Mouse (Mus musculus) stomach, postnatal 0 days (tissue): ENCODE measurements around the gene Slc24a4. TPM values are rescaled to one million over a fixed set of nuclear protein-coding genes. Genes with fewer than 3 reads are reported as not detected.

Experiments used
- ATAC-seq: fragments of 200-750 bp; cut with Nextera tagmentation; 2 replicates; pipeline ENCODE4 v1.8.0; 2017; ENCODE audit not compliant: low FRiP score, low TSS enrichment
- DNase-seq: peaks from one replicate; pipeline ENCODE4 v3.0.0-alpha.2; 2016; ENCODE audit warnings: low spot score
- H3K27ac ChIP-seq: fragments of 300-500 bp; sonication (generic); replicated peaks from 2 replicates; pipeline ENCODE4 v1.5.1; 2014; ENCODE audit warnings: mild to moderate bottlenecking, control low read depth
- H3K27me3 ChIP-seq: fragments of 300-500 bp; sonication (generic); 2 replicates; pipeline ENCODE4 v1.6.1; 2014; ENCODE audit warnings: low read length; ENCODE audit not compliant: control insufficient read depth, insufficient read depth
- H3K36me3 ChIP-seq: fragments of 300-500 bp; sonication (generic); 2 replicates; pipeline ENCODE4 v1.6.1; 2014; ENCODE audit warnings: low read length, mixed read lengths; ENCODE audit not compliant: control insufficient read depth, insufficient read depth
- H3K4me1 ChIP-seq: fragments of 300-500 bp; sonication (generic); replicated peaks from 2 replicates; pipeline ENCODE4 v1.6.1; 2014; ENCODE audit warnings: antibody characterized with exemption; ENCODE audit not compliant: control insufficient read depth, insufficient read depth
- H3K4me2 ChIP-seq: fragments of 300-500 bp; sonication (generic); replicated peaks from 2 replicates; pipeline ENCODE4 v1.6.1; 2014; ENCODE audit warnings: low read depth, mild to moderate bottlenecking, control low read depth, moderate library complexity
- H3K4me3 ChIP-seq: fragments of 300-500 bp; sonication (generic); 2 replicates; pipeline ENCODE4 v1.5.1; 2014; ENCODE audit warnings: low read depth, low read length, control low read depth
- H3K9ac ChIP-seq: fragments of 300-500 bp; sonication (generic); 2 replicates; pipeline ENCODE4 v1.6.1; 2014; ENCODE audit warnings: mild to moderate bottlenecking, low read length, control low read depth, mixed read lengths
- H3K9me3 ChIP-seq: fragments of 300-500 bp; sonication (generic); 2 replicates; pipeline ENCODE4 v1.6.1; 2016; ENCODE audit warnings: low read length; ENCODE audit not compliant: control insufficient read depth
- CTCF ChIP-seq: IDR thresholded peaks from 2 replicates; pipeline ENCODE4 v1.5.1; 2016; ENCODE audit warnings: antibody characterized with exemption, low read depth, mild to moderate bottlenecking, moderate library complexity
- EP300 ChIP-seq: optimal IDR thresholded peaks from 2 replicates; pipeline ENCODE3; 2016; ENCODE audit warnings: antibody characterized with exemption
- WGBS: fragments of 180-500 bp; shearing (Covaris S2); extraction: QIAGEN DNeasy Blood & Tissue Kit; methylation state at CpG from one replicate; pipeline ENCODE4 v1.1.7; 2014; 5-methylcytosine and 5-hydroxymethylcytosine counted together
- polyA plus RNA-seq: library from polyadenylated mRNA; unstranded; fragments of >200 nt; fragmentation: Nextera tagmentation; extraction: Ambion mirVana; gene quantifications from 2 replicates; pipeline ENCODE4 v1.2.1, GENCODE M21; 2015

The Slc24a4 gene
- polyA plus RNA-seq, 1 experiment from 2014 or later: 0.28 TPM

DNA sequence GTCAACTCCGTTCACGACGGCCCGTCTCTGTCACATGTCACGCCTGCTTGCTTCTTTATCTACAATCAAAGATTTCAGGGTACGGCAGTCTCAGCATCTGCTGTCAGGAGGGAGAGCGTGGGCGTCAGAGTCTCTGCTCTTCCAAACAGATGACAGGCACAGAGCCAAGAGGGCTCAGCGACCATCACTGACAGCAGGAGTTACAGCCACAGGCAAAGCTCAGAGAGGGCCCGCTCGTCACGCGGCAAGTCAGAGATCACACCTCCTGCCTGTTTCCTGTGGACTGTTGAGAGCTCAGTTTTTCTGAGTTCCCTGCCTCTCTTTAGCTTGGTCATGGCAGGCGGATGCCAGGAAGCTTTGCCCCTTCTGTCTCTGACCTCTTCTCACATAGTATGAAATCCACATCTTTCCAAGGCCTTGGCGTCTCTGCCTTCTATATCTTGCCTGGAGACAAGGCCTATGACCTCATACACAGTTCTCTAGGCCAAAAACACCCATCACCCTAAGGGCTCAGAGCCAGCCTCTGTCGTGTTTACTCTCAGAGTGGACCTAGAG is 180.0 kb downstream of the Slc24a4 start:
- ATAC-seq (peak; percentile 49), DNase-seq (no peak)
- Histone ChIP-seq H3K27me3 (no peaks in the 10 kb centered on the region), H3K9ac (no peak overlapping the region), H3K4me3 (no peak overlapping the region), H3K36me3 (peaks cover 2% of the 10 kb centered on the region; the same call in 1 of the 2 replicates), H3K4me1 (peaks cover 4% of the 10 kb centered on the region; the same call in 1 of the 2 replicates), H3K9me3 (no peaks in the 10 kb centered on the region), H3K27ac (peak overlapping the region; percentile 45; the same call in 1 of the 2 replicates), H3K4me2 (no peak overlapping the region)
- 41% methylated on average over 16 of the region's 16 CpGs for WGBS
- TF ChIP-seq EP300 (no peak), CTCF (no peak)

DNA sequence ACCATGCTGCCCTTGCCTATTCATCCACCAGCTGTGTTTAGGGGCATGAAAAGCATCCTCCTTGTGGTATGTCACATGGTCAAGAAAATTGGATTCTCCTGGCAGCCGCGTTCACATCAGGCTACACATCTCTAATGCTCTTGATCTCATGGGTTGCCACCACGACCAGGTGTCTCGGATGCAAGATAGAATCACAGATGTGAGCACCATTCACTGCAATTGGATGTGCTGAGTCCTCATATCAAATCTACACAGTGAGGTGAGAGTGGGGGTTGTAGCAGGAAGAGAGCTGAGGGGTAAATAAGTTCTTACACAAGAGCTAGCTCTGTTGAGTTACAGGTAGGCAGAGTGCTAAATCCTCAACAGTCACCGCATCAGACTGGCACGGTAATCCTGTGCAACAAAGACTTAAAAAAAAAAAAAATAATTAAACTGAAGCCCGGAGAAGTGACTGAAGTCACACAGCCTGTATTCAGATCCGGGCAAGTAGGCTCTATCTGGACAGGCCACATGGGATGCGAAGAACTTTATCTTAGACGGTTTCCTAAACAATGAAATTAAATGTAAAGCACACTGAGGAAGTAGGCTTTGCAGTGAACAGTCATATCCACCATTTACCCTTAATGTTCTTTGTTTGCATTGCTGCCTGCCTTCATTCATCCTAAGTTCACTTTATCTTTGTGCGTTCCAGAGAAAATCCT is 180.7 kb downstream of the Slc24a4 start:
- peaks cover 2% of the 10 kb centered on the region; the same call in 1 of the 2 replicates for H3K36me3 ChIP-seq
- no peak for TF ChIP-seq EP300

DNA sequence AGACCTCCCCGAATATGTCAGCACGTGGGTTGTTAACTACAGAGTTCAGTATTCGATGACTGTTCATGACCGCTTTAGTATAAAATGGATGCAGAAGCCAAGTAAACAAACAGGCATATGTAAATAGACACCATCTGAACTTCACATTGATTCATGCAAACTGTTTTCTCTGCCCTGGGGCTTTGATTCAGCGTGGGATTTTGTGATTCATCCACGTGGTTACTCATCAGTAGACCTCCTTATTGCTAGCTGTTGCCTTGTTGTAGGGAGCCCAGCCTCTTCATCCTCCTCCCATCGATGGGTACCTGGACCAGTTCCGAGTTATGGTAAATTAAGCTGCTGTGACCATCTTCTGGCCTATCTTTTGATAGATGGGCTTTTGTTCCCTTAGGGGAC is 181.3 kb downstream of the Slc24a4 start:
- Histone ChIP-seq H3K9me3 (no peaks in the 10 kb centered on the region), H3K36me3 (peaks cover 2% of the 10 kb centered on the region; the same call in 1 of the 2 replicates), H3K27me3 (no peaks in the 10 kb centered on the region), H3K4me1 (peaks cover 2% of the 10 kb centered on the region; the same call in 1 of the 2 replicates), H3K4me3 (no peak overlapping the region), H3K4me2 (no peak overlapping the region), H3K27ac (no peak overlapping the region), H3K9ac (no peak overlapping the region)
- TF ChIP-seq CTCF (no peak), EP300 (no peak)
- 67% methylated on average over 8 of the region's 8 CpGs for WGBS
- ATAC-seq (no peak), DNase-seq (no peak)

More for the DNA sequence above, 180.7 kb downstream of the Slc24a4 start:
- Histone ChIP-seq H3K9me3 (no peaks in the 10 kb centered on the region), H3K27me3 (no peaks in the 10 kb centered on the region), H3K4me1 (peaks cover 2% of the 10 kb centered on the region; the same call in 1 of the 2 replicates), H3K27ac (no peak overlapping the region), H3K9ac (no peak overlapping the region), H3K4me3 (no peak overlapping the region), H3K4me2 (no peak overlapping the region)
- WGBS: 83% methylated on average over 11 of the region's 11 CpGs
- DNase-seq (no peak), ATAC-seq (no peak)

DNA sequence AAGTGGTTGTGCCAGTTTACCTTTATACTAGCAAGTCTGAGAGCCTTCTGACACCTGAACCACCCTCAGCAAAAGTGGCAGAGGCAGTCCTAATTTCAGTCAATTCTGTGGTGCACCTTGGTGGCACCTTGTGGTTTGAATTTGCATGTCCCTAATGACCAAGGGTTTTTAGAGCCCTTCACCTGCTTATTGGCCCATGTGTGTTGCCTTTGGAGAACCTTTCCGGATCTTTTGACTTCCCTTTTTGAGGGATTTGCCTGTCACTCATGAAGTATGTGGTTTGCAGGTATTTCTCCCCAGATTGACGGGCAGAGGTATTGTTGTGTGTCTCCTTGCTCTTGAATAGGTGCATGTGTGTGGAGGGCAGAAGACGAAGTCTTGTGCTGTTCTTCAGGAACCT is 181.7 kb downstream of the Slc24a4 start:
- H3K4me1 ChIP-seq: peaks cover 2% of the 10 kb centered on the region; the same call in 1 of the 2 replicates
- TF ChIP-seq EP300 (no peak), CTCF (no peak)
- no peak overlapping the region for H3K27ac ChIP-seq
- DNase-seq (no peak), ATAC-seq (no peak)
- 90% methylated on average over 3 of the region's 3 CpGs for WGBS
- H3K4me3 ChIP-seq: no peak overlapping the region
- H3K9ac ChIP-seq: no peak overlapping the region
- no peaks in the 10 kb centered on the region for H3K9me3 ChIP-seq
- H3K27me3 ChIP-seq: no peaks in the 10 kb centered on the region
- peaks cover 2% of the 10 kb centered on the region; the same call in 1 of the 2 replicates for H3K36me3 ChIP-seq
- no peak overlapping the region for H3K4me2 ChIP-seq

DNA sequence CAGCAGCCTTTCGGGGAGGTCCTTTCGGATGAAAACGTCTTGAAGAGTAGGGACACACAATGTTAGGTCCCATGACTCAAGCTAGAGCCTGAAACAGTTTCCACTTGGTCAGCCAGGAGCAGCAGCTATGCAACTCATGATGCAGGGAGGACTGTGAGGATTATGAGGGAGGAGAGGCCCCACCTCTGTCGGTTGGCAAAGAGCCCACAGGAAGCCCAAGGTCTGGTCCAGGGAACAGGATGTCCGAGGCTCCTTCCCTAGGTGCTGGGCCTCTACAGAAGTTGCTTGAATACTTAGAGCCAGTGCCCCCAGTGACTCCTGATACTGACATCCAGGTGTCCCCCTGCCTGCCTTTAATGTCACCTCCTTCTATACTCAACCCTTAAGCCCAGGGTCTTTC is 182.9 kb downstream of the Slc24a4 start:
- 83% methylated on average over 5 of the region's 5 CpGs for WGBS

More for the DNA sequence above, 182.9 kb downstream of the Slc24a4 start:
- Histone ChIP-seq H3K27me3 (no peaks in the 10 kb centered on the region), H3K4me1 (peaks cover 2% of the 10 kb centered on the region; the same call in 1 of the 2 replicates), H3K9me3 (no peaks in the 10 kb centered on the region), H3K27ac (no peak overlapping the region), H3K4me2 (no peak overlapping the region), H3K4me3 (no peak overlapping the region), H3K9ac (no peak overlapping the region), H3K36me3 (peaks cover 2% of the 10 kb centered on the region; the same call in 1 of the 2 replicates)
- DNase-seq (no peak), ATAC-seq (no peak)
- TF ChIP-seq EP300 (no peak), CTCF (no peak)

Other genes with a start within 250 kb of the Slc24a4 start
- gene Trip11, start 215.5 kb upstream of the Slc24a4 start, polyA plus RNA-seq: 15.1 and 24.3 TPM in 2 replicates
- 12.0 and 13.4 TPM in 2 replicates for gene Atxn3, start 170.5 kb upstream of the Slc24a4 start, polyA plus RNA-seq
- gene Cpsf2, start 152.7 kb upstream of the Slc24a4 start, polyA plus RNA-seq: 12.1 and 13.9 TPM in 2 replicates
- gene Rin3, start 154.3 kb downstream of the Slc24a4 start, polyA plus RNA-seq: 2.9 and 3.0 TPM in 2 replicates